Mouse (Mus musculus) induced T-regulatory cell, adult 2 months (primary cell): Measurements from ENCODE around the gene St6galnac4.
A peak's percentile ranks its signal among the peaks of the same experiment; 100 is the strongest.

ENCODE experiments used
- DNase-seq: peaks from one replicate; pipeline ENCODE4 v3.0.0-alpha.2; 2012; ENCODE audit warnings: low read depth

St6galnac4 gene

GRCm38 (mm10) chr2:32570698-32571494 is 16.0 kb upstream of the St6galnac4 start, which contains the start of gene Dpm2:
TSS of gene Dpm2 (plus strand) at chr2:32570858.
- peak; percentile 96 for DNase-seq

GRCm38 (mm10) chr2:32572196-32572595 is 14.7 kb upstream of the St6galnac4 start:
- DNase-seq: no peak

DNA sequence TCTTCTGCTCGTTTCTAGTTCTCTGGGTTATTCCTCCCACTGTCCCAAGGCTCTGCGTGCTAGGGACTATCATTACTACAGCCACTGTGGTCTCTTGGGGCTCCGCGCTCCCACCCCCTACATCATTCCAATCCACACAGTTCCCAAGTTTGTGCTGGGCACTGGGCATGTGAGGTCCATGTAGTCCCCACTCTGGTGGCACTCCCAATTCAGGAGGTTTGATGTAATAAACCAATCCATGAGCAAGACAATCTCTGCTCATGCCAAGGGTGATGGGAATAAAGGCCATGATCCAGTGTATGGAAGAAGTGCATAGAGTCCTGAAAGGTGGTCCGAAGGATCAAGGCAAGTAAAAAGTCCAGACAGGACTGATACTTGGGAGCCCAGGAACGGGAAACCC is 12.4 kb upstream of the St6galnac4 start, which contains the start of gene Pip5kl1:
Gene Pip5kl1, plus strand, starts transcription at position 301 of the 400 bp plus-strand sequence.
- no peak for DNase-seq

DNA sequence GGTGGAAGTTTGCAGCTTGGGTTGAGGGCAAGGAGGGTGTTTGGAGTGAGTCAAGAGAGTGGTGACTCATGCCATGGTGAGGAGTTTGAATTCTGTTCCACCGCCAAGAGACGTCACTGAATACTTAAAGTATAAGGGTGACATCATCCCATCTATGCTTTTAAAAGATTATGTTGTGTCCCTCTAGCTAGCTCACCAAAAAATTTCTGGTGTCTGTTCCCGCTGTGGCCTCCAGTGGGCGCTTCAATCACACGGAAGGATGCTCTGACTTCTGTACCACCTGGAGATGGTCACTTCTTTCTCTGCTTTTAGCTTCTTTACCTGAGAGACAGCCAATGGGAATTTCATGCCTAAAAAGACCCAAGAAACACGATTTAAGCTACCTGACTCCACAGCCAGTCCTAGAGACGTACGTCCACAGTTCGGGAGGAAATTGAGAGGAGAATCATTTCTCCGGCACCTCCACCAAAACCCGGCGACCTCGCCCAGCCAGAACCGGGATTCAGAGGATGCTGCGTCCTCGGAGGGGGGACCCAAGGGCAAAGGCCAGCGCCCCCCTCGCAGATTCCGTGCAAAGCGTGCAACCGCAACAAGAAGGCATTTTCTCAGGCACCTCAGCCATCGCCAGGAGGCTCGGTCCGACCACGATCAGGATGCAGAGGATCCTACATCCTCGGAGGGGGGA is 11.9 kb upstream of the St6galnac4 start:
- DNase-seq: peak; percentile 88

DNA sequence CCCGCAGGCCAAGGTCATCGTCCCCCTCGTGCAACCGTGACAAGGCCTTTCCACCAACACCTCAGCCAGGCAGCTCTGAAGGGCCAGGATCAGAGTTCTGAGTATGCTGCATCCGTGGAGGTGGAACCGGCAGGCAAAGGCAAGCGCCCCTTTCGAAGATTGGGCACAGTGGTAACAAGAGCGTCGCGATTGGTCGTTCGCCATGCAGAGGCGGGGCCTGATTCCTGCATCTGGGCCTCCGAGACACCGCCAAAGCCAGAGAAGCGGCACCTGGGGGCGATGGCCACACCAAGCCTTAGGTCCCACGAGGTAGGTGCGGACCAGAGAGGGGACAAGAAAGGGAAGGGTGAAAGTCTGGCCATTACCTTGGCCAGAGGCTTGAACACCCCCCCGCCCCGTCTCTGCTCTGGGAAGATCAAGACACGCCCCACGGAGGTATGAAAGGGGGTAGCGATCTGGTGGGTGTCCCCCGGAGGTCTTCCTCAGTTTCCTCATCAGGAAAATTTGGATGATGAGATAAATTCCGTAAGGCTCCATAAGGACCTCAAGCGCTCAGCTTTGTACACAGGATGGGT is 11.2 kb upstream of the St6galnac4 start, which contains the start of gene 9430097D07Rik:
Gene 9430097D07Rik, minus strand, starts transcription at position 99 of the 575 bp plus-strand sequence.
- peak; percentile 89 for DNase-seq

DNA sequence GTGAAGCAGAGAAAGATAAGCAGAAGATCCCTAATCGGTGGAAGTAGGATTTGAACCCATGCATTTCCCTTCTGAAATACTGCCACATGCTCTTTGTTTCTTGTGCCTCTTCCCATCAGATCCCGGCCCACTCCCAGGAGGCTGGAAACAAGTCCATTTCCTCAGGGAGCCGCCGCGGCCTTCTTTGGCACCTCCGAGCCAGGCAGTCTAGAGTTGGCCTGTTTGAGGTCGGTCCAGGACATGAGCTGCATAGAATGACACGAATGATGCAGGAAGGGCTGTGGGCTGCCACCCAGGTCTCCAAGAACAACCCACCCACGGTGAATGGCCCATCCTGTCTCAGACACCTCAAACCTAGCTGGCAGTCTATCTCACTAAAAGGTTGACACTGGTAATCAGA is 10.4 kb upstream of the St6galnac4 start:
- no peak for DNase-seq

DNA sequence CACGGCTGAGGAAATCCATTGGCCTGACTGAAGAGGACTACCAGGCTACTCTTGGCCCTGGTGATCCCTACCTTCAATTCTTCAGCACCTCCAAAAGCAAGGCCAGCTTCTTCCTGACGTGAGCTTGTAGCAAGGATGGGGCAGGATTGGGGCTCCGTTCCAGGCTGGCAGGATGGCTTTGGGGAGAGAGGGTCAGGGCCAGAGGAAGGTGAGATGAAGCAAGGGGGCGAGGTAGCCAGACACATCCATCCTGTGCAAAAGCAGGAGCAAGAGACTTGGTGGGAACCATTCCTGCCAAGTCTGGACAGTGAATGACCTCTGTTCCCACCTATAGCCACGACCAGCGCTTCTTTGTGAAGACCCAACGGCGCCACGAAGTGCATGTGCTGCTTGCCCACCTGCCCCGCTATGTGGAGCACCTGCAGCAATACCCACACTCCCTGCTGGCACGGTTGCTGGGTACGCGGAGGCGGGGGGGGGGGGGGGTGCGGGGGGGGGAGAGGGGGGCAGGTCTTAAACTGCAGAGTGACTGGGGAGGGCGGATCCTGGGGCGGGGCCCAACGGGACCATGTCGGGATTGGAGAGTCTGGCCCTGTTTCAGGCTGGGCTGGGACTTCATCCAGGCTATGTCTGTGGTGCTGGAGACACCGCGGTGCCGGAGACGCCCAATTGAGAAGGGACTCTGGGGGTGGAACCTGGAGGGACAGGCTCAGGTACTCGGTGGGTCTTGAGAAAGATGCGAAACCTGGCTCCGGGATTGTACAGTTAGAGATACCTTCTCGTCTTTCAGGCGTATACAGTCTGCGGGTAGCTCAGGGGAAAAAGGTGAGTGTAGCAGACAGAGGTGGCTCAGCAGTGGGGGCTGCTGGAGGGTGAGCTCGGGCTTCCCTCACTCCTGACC is 8.5 kb upstream of the St6galnac4 start:
- DNase-seq: no peak

GRCm38 (mm10) chr2:32581450-32582095 is 5.3 kb upstream of the St6galnac4 start:
- peak; percentile 57 for DNase-seq

DNA sequence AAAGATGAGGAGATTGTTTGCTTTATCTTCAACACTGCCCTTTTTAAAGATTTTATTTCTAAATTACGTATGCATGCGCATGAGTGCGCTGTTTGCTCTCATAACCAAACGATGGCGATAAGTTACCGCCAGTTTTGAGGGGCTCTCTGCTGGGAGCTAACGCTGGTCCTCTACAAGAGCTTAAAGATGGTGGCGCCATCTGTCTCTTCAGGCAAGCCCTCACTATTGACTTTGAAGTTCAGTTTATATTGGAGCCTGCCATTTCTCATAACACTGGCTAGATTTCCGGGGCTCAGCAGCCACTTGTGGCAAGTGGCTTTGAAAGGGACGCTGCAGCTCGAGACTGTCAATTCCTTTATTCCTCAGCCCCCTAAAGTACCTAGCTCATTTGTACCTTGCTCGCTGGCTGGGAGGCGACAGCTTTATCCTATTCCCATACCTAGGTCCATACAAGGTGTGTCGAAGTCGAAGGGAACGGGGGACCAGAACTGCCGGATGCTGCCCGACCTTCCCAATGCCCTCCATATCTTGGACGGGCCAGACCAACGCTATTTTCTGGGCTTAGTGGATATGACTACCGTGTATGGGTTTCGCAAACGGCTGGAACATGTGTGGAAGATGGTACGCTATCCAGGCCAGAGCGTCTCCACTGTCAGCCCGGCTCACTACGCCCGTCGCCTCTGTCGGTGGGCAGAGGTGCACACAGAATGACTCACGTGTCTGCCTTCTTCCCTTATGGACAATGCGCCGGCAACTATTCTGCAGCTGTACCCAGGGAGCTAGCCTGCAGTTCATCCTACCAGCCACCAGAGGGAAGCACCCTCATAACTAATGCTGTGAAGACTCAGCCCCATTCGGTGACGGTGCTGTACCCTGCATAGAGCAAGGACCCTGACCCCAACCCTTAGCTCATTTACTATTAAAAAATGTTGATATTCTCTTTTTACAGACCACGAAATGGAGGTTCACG is 3.8 kb upstream of the St6galnac4 start:
- peak; percentile 91 for DNase-seq

DNA sequence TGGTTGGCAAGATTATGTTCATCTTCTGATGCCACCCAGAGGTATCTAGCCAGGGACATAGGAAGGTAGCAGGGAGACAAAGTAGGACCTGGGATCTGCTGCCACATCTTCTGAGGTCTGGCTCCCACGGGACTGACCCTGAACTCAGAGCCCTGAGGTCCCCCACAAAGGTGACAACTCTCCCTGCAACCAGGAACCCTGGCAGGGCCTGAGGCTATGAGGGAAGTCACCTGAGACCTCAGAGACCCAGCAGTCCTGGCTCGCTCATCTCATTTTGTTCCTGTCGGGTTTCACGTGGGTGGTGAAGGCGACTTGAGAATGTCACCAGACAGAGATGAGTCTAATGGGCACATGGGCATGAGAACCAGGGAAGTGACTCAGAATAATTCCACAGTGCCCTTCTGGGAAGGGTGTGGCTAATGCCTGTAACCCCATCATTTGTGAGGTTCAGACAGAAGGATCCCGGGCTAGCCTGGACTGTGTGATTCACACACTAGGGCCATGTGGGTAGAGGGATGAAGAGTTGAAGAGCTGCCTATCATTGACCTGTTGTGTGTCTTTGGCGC is 1.7 kb upstream of the St6galnac4 start:
- no peak for DNase-seq

GRCm38 (mm10) chr2:32587731-32588321 is 931 bp downstream of the St6galnac4 start:
- DNase-seq: peak; percentile 85

DNA sequence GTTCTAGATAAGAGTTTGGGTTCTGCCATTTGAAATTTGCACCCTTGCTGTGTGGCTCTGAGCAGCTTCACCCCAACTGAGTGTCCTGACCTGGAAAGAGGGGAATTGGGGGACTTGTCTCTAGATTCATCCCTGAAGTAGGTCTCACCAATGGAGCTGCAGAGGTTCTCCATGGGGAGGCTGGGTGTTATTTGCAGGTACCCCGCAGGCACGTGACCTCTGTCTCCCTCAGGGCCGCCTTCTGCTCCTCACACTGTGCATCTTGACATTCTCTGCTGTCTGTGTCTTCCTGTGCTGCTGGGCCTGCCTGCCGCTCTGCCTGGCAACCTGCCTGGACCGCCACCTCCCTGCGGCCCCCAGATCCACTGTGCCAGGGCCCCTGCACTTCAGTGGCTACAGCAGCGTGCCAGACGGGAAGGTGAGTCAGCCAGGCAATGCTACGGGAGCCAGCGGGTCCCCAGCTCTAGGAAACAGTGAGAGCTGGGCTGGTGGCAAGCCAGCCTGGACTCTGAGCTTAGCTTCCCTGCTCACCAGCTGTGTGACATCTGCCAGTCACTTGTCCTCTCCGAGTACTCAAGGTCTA is 2.4 kb downstream of the St6galnac4 start:
- no peak for DNase-seq

- DNase-seq: no peak
These were observed 3.3 kb downstream of the St6galnac4 start for GRCm38 (mm10) chr2:32590224-32590623.

GRCm38 (mm10) chr2:32591249-32591648 is 4.4 kb downstream of the St6galnac4 start:
- no peak for DNase-seq

- no peak for DNase-seq
These were observed 9.8 kb downstream of the St6galnac4 start for GRCm38 (mm10) chr2:32596725-32597124.

DNA sequence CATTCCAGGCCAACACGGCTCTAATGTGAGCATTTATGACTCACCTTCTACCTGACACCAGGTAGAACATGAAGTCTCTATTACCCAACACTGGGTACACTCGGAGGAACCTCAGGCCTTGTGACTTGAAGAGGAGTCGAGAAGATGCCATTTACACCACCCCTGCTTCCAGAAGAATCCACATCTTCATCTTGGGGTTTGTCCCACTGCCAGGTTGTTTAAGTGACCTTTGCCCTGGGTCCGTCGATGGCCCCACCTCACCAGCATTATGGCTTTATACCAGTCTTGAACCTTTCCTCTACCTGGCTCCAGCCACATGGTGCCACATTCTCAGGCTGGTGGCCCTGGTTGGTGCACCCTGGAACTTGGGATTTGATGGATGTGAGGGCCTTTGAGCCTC is 10.4 kb downstream of the St6galnac4 start:
- DNase-seq: no peak

DNA sequence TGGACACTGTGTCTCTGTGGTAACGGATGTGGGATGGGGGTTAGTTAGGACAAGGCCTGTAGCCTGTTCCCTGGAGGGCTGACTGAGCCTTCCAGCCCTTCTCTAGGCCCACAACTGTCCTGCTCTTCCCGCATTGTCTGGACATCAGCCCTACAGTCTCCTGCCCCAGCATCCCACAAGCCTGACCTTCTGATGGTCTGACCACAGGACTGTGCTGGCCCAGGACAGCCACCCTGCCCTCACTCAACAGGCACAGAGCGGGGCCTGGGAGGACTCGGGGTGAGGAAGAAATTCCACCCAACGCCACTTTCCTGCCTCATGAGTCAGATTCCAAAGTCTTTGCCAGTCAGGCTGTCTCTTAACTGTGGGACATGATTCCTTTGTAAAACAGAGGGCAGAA is 10.8 kb downstream of the St6galnac4 start:
- no peak for DNase-seq

GRCm38 (mm10) chr2:32598506-32598905 is 11.6 kb downstream of the St6galnac4 start:
- DNase-seq: no peak

DNA sequence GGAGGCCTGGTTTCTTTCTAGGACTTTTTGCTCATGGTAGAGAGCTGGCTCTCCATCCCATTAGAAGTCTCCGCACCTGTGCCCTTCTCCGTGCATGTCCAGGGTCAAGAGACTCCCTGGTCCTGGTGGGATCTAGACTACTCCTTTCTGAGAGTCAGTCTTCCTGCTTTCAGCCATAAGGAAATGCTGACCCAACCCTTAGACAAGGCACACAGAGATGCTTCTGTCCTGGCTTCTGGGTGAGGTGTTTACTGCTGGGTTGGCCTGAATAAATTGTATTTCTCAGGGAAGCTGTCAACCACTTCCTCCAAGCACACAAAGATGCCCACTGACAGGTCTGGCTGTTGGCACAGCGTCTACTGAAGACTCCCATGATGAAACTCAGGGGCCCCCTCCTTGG is 12.5 kb downstream of the St6galnac4 start, which contains the start of gene St6galnac6:
Gene St6galnac6, plus strand, starts transcription at position 301 of the 400 bp plus-strand sequence.
- DNase-seq: no peak
